Mouse (Mus musculus) heart, embryonic 14.5 days (tissue): Measurements from ENCODE around the gene Cd44. TPM values are rescaled to one million over a fixed set of nuclear protein-coding genes. Genes with fewer than 3 reads are reported as not detected.

ENCODE experiments used
- ATAC-seq: fragments of 200-750 bp; cut with Nextera tagmentation; 2 replicates; pipeline ENCODE4 v1.8.0; 2017; ENCODE audit warnings: low read depth, moderate TSS enrichment; ENCODE audit not compliant: insufficient number of reproducible peaks, insufficient read depth, low FRiP score
- H3K27ac ChIP-seq, 2 experiments: fragments of 200-500 bp in 1 of 2; fragments of 300-500 bp in 1 of 2; sonication (generic) in 1 of 2; replicated peaks in 1 of 2; 2 replicates each; pipeline ENCODE4 v1.5.1; 2012 to 2014; ENCODE audit warnings: low read depth in 2 of 2, low read length in 2 of 2, control low read depth in 1 of 2, mild to moderate bottlenecking in 1 of 2, mixed read lengths in 1 of 2; ENCODE audit not compliant: control insufficient read depth in 1 of 2, insufficient read depth in 1 of 2
- H3K27me3 ChIP-seq: fragments of 300-500 bp; sonication (generic); 2 replicates; pipeline ENCODE4 v1.6.1; 2014; ENCODE audit warnings: mild to moderate bottlenecking, low read length, control low read depth; ENCODE audit not compliant: control insufficient read depth, insufficient read depth
- H3K36me3 ChIP-seq: fragments of 300-500 bp; sonication (generic); 2 replicates; pipeline ENCODE4 v1.6.1; 2014; ENCODE audit warnings: mild to moderate bottlenecking, control low read depth, low read length, mixed read lengths; ENCODE audit not compliant: control insufficient read depth, insufficient read depth
- H3K4me1 ChIP-seq, 2 experiments: fragments of 200-500 bp in 1 of 2; fragments of 300-500 bp in 1 of 2; sonication (generic) in 1 of 2; 2 replicates each; pipeline ENCODE4 v1.6.1; 2012 to 2014; ENCODE audit warnings: low read length in 2 of 2, control low read depth in 1 of 2, mixed read lengths in 1 of 2; ENCODE audit not compliant: control insufficient read depth in 2 of 2, insufficient read depth in 2 of 2
- H3K4me2 ChIP-seq: fragments of 300-500 bp; sonication (generic); 2 replicates; pipeline ENCODE4 v1.6.1; 2014; ENCODE audit warnings: mild to moderate bottlenecking, low read length
- H3K4me3 ChIP-seq, 2 experiments: fragments of 200-500 bp in 1 of 2; fragments of 300-500 bp in 1 of 2; sonication (generic) in 1 of 2; 2 replicates each; pipeline ENCODE4 v1.5.1; 2012 to 2014; ENCODE audit warnings: low read length in 2 of 2, mild to moderate bottlenecking in 2 of 2, control low read depth in 1 of 2, low read depth in 1 of 2, moderate library complexity in 1 of 2; ENCODE audit not compliant: control insufficient read depth in 1 of 2, insufficient read depth in 1 of 2
- H3K9ac ChIP-seq: fragments of 300-500 bp; sonication (generic); 2 replicates; pipeline ENCODE4 v1.6.1; 2014; ENCODE audit warnings: mild to moderate bottlenecking, low read length
- H3K9me3 ChIP-seq: fragments of 300-500 bp; sonication (generic); 2 replicates; pipeline ENCODE4 v1.6.1; 2016; ENCODE audit warnings: low read length, control low read depth; ENCODE audit not compliant: control insufficient read depth
- WGBS: fragments of 180-500 bp; shearing (Covaris S2); extraction: QIAGEN DNeasy Blood & Tissue Kit; methylation state at CpG from one replicate; pipeline ENCODE4 v1.1.7; 2014; 5-methylcytosine and 5-hydroxymethylcytosine counted together
- polyA plus RNA-seq: library from polyadenylated mRNA; unstranded; fragments of >200 nt; fragmentation: Nextera tagmentation; extraction: Ambion mirVana; gene quantifications from 2 replicates; pipeline ENCODE4 v1.2.1, GENCODE M21; 2014

Gene Cd44
- polyA plus RNA-seq, 1 experiment from 2014 or later = 22.9 TPM

GRCm38 (mm10) chr2:102864036-102864435 is 37.4 kb downstream of the Cd44 start:
- Histone ChIP-seq H3K4me1 (peaks cover 9 to 23% of the 10 kb centered on the region in 2 experiments), H3K27me3 (no peaks in the 10 kb centered on the region), H3K36me3 (peaks cover 27% of the 10 kb centered on the region), H3K4me2 (no peak overlapping the region), H3K4me3 (no peak overlapping the region), H3K9me3 (no peaks in the 10 kb centered on the region), H3K27ac (no peak overlapping the region), H3K9ac (no peak overlapping the region)
- no peak for ATAC-seq
- WGBS = 93% methylated on average over 4 of the region's 4 CpGs

GRCm38 (mm10) chr2:102863583-102863982 is 37.9 kb downstream of the Cd44 start:
- H3K4me3 ChIP-seq = no peak overlapping the region
- peaks cover 27% of the 10 kb centered on the region for H3K36me3 ChIP-seq
- H3K4me2 ChIP-seq = no peak overlapping the region
- H3K4me1 ChIP-seq = peaks cover 9 to 22% of the 10 kb centered on the region in 2 experiments
- no peak overlapping the region for H3K9ac ChIP-seq
- WGBS = 87% methylated on average over 2 of the region's 2 CpGs
- no peak for ATAC-seq
- H3K9me3 ChIP-seq = no peaks in the 10 kb centered on the region
- H3K27ac ChIP-seq = no peak overlapping the region
- no peaks in the 10 kb centered on the region for H3K27me3 ChIP-seq

- Histone ChIP-seq H3K27ac (no peak overlapping the region), H3K9ac (no peak overlapping the region), H3K4me3 (no peak overlapping the region), H3K4me2 (no peak overlapping the region), H3K4me1 (peaks cover 9 to 17% of the 10 kb centered on the region in 2 experiments), H3K9me3 (no peaks in the 10 kb centered on the region), H3K36me3 (peaks cover 27% of the 10 kb centered on the region), H3K27me3 (no peaks in the 10 kb centered on the region)
- ATAC-seq = no peak
- 82% methylated on average over 7 of the region's 7 CpGs for WGBS
Observed at GRCm38 (mm10) chr2:102862706-102863105, 38.8 kb downstream of the Cd44 start.

- Histone ChIP-seq H3K4me1 (no peaks in the 10 kb centered on the region), H3K27me3 (no peaks in the 10 kb centered on the region), H3K4me2 (no peak overlapping the region), H3K9me3 (no peaks in the 10 kb centered on the region), H3K4me3 (no peak overlapping the region), H3K27ac (no peak overlapping the region), H3K36me3 (peaks cover 38% of the 10 kb centered on the region), H3K9ac (no peak overlapping the region)
- WGBS = 92% methylated on average over 6 of the region's 6 CpGs
- no peak for ATAC-seq
Observed at GRCm38 (mm10) chr2:102858271-102858670, 43.2 kb downstream of the Cd44 start.

GRCm38 (mm10) chr2:102853297-102853696 is 48.2 kb downstream of the Cd44 start:
- no peak overlapping the region for H3K9ac ChIP-seq
- ATAC-seq = no peak
- H3K4me1 ChIP-seq = peaks cover 4 to 21% of the 10 kb centered on the region in 2 experiments
- WGBS = 93% methylated on average over 3 of the region's 3 CpGs
- no peak overlapping the region for H3K27ac ChIP-seq
- H3K9me3 ChIP-seq = no peaks in the 10 kb centered on the region
- no peak overlapping the region for H3K4me3 ChIP-seq
- no peaks in the 10 kb centered on the region for H3K27me3 ChIP-seq
- H3K4me2 ChIP-seq = no peak overlapping the region
- H3K36me3 ChIP-seq = peaks cover 37% of the 10 kb centered on the region; the same call in 1 of the 2 replicates

- H3K27ac ChIP-seq = no peak overlapping the region; a peak in 1 of 4 replicates
- H3K9ac ChIP-seq = no peak overlapping the region
- WGBS = 13% methylated on average over 4 of the region's 4 CpGs
Observed at GRCm38 (mm10) chr2:102851936-102852477, 49.5 kb downstream of the Cd44 start.

GRCm38 (mm10) chr2:102850026-102850425 is 51.4 kb downstream of the Cd44 start:
- Histone ChIP-seq H3K36me3 (peaks cover 33% of the 10 kb centered on the region; the same call in 1 of the 2 replicates), H3K27me3 (no peaks in the 10 kb centered on the region), H3K27ac (no peak overlapping the region), H3K4me3 (no peak overlapping the region), H3K4me2 (no peak overlapping the region), H3K9ac (no peak overlapping the region), H3K4me1 (peaks cover 4 to 21% of the 10 kb centered on the region in 2 experiments), H3K9me3 (no peaks in the 10 kb centered on the region)
- no peak for ATAC-seq

More at GRCm38 (mm10) chr2:102851936-102852477, 49.5 kb downstream of the Cd44 start:
- Histone ChIP-seq H3K4me3 (no peak overlapping the region), H3K36me3 (peaks cover 37% of the 10 kb centered on the region; the same call in 1 of the 2 replicates), H3K9me3 (no peaks in the 10 kb centered on the region), H3K4me1 (peaks cover 4 to 21% of the 10 kb centered on the region in 2 experiments), H3K4me2 (no peak overlapping the region), H3K27me3 (no peaks in the 10 kb centered on the region)
- no peak for ATAC-seq
